7 mouse cellular contexts compared by ENCODE assay signal in genomic region chr2:34638955-34639650, GRCm38 (mm10).
DNase-seq lines count a peak whose midpoint lies in the region; ATAC-seq and TF ChIP-seq lines count a peak whose summit lies in the region.

No protein-coding gene starts in this region.

- H3K4me1 ChIP-seq in limb, embryonic 10.5 days, result peaks cover 35% of the 10 kb centered on the region
- H3K4me1 ChIP-seq in midbrain, embryonic 13.5 days (replicated peaks), result peaks cover 13% of the 10 kb centered on the region
- H3K4me1 ChIP-seq in small intestine, adult 2 months (ENCODE audit: control insufficient read depth, insufficient read depth, insufficient read length, low read length), result 0 out of 2 replicates have a peak, but pooled peaks cover 4% of the 10 kb centered on the region

- 18% methylated on average over 37 of the region's 37 CpGs for WGBS in limb, embryonic 10.5 days
- 9% methylated on average over 35 of the region's 37 CpGs for WGBS in midbrain, embryonic 13.5 days
- WGBS in small intestine, adult 2 months, result 10% methylated on average over 37 of the region's 37 CpGs

- H3K27me3 ChIP-seq in limb, embryonic 10.5 days (ENCODE audit: low read depth, poor library complexity, severe bottlenecking), result peaks cover 14% of the 10 kb centered on the region; the same call in 1 of the 2 replicates
- no peaks in the 10 kb centered on the region; the same call in 1 of the 2 replicates for H3K27me3 ChIP-seq in midbrain, embryonic 13.5 days
- H3K27me3 ChIP-seq in small intestine, adult 2 months (ENCODE audit: control insufficient read depth, insufficient read depth, low read length), result no peaks in the 10 kb centered on the region

- no peak for TF ChIP-seq POLR2A in small intestine, adult 2 months (IDR thresholded peaks at IDR 0.05; ENCODE audit: low read depth, low read length)

- no peaks in the 10 kb centered on the region for H3K9me3 ChIP-seq in limb, embryonic 10.5 days (replicated peaks)
- no peaks in the 10 kb centered on the region for H3K9me3 ChIP-seq in midbrain, embryonic 13.5 days

- H3K36me3 ChIP-seq in limb, embryonic 10.5 days, result no peaks in the 10 kb centered on the region
- H3K36me3 ChIP-seq in midbrain, embryonic 13.5 days, result no peaks in the 10 kb centered on the region
- no peaks in the 10 kb centered on the region for H3K36me3 ChIP-seq in small intestine, adult 2 months (ENCODE audit: control insufficient read depth, insufficient read depth, low read length)

- ATAC-seq in midbrain, embryonic 13.5 days, result peak; percentile 81

- H3K27ac ChIP-seq in limb, embryonic 10.5 days, result peak overlapping the region; percentile 85
- H3K27ac ChIP-seq in midbrain, embryonic 13.5 days, result no peak overlapping the region
- no peak overlapping the region for H3K27ac ChIP-seq in small intestine, adult 2 months (ENCODE audit: insufficient read depth, low read depth, low read length)

- peak; percentile 92 for DNase-seq in adrenal gland, adult 2 months
- peak; percentile 74 for DNase-seq in embryo, embryonic 11.5 days (ENCODE audit: low read depth, low spot score)
- peak; percentile 82 to 93 for DNase-seq in heart, adult 18-20 months
- DNase-seq in kidney, adult 18-20 months, result peak; percentile 86
- peak; percentile 88 for DNase-seq in limb, embryonic 10.5 days (ENCODE audit: low spot score)

- peak overlapping the region; percentile 64 for H3K9ac ChIP-seq in midbrain, embryonic 13.5 days (replicated peaks)

- peak overlapping the region; percentile 72 for H3K4me2 ChIP-seq in midbrain, embryonic 13.5 days (replicated peaks)

- peak; percentile 83 for TF ChIP-seq CTCF in small intestine, adult 2 months (IDR thresholded peaks at IDR 0.05; ENCODE audit: extremely low read depth, insufficient read length, insufficient replicate concordance, low read depth, low read length)

- peak overlapping the region; percentile 55 for H3K4me3 ChIP-seq in limb, embryonic 10.5 days
- peak overlapping the region; percentile 37 for H3K4me3 ChIP-seq in midbrain, embryonic 13.5 days (replicated peaks)
- peak overlapping the region; percentile 48 for H3K4me3 ChIP-seq in small intestine, adult 2 months (ENCODE audit: low read depth, low read length)
